Mouse (Mus musculus) CD4-positive naive resting alpha-beta T cell, adult 76 days (primary cell): Measurements from ENCODE around the gene Zbtb45. TPM values are rescaled to one million over a fixed set of nuclear protein-coding genes. Genes with fewer than 3 reads are reported as not detected.

Source experiments
- total RNA-seq: library from RNA; stranded (reverse); gene quantifications from one replicate; pipeline ENCODE4 v1.2.4, GENCODE M21; 2023

Gene Zbtb45
- 11.5 TPM for total RNA-seq

DNA sequence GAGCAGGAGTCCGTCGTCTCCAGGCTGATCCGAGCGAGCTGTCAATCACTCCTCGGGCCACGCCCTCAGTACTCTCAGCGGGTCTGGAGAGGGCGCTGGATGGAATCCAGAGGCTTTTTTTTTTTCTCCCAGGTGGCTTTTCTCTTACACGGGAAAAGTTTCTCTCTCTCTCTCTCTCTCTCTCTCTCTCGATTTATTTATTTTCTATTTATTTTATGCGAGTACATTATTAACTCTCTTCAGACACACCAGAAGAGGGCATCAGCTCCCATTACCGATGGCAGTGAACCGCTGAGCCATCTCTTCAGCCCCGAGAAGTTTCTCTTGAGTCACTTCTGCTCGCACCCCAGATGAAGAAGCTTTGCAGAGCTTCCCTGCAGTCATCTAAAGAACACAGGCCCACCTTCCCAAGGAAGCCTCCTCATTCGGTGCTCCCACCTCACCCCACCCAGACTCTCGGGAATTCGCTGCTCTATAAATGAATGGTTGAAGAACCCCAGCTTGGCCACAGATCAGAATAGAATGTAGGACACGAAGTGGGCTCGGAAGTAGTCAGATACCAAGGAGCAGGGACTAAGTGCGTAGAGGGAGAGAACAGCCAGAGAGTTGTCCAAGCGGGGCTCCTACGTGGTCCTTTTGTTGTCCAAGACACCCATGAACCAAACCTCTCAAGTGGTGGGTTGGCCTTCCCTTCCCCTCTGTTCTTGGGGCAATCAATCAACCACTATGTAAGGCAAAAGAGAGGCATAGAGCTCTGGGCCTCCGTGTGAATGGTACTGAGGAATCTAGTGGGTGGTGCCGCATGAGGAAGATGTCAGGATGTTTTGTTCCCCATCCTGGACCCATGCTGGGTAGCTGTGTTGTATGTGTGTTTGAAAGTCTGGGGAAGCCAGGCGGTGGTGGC, at the start of gene Zbtb45:
Zbtb45 (minus strand) TSS at position 30 of the 904 bp plus-strand sequence.

DNA sequence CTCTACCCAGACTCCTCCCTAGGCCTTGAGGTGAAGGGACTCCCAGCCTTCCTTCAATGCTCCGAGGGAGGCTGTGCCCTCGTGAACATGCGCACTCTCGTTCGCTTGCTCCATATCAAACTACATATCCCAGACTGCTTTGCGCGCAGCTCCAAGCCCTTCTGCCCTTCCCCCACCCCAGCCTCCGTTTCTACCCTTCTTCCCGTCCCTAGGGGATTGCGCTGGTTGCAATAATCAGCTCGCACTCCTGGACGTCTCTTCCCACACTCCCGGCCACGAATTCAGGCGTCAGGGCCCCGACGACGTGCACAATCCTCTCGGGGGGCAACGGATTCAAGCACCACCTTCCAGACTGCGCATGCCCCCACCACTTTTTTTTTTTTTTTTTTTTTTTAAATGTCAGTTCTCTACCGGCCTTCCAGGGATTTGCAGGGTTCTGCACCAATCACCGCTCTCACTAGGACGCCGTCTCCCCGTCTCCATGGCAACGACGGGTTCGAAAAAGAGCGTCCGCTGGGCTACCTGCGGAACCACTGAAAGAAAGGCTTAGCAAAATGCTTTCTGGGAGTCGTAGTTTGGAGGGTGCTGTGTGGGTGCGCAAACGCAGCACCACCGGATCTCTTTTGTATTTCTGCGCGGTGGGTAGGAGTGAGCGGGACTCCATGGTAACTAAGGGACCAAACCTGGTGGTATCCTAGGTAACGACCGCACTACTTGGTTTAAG, 44.6 kb upstream of the Zbtb45 start, which contains the start of gene Mzf1:
Mzf1 (minus strand) TSS at position 478 of the 724 bp plus-strand sequence.

DNA sequence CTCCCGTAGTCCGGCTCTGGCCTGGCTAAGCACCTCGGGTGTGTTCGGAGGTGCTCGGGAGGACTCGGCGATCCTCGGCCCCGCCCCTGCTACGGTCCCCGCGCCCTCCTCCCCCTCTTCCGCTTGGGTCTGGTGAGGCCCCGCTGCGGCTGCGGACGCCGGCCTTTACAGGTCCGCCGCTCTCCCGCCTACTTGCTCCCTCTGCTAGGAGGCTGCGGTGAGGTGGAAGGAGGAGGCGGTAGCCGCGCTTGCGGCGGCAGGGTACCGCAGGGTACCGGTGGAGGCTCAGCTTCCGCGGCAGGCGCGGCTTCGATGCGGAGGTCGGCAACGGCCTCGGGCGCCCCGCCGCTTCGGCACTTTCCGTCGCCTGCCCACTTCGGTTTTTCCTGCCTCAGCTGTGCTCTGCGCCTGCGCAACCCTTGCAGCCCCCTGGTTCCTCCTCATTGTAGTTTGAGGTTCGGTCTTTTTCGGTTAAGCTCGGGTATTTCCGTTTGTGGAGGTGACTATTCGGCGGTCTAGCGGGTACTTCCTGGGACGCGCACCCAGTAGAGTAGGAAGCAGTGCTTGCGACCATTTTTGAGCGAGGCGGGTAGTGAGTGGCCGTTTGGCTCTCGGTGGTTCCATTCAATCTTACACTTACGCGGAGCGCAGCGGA, 28.2 kb upstream of the Zbtb45 start, which contains the start of gene Ube2m:
Ube2m (minus strand) TSS at position 375 of the 655 bp plus-strand sequence.

DNA sequence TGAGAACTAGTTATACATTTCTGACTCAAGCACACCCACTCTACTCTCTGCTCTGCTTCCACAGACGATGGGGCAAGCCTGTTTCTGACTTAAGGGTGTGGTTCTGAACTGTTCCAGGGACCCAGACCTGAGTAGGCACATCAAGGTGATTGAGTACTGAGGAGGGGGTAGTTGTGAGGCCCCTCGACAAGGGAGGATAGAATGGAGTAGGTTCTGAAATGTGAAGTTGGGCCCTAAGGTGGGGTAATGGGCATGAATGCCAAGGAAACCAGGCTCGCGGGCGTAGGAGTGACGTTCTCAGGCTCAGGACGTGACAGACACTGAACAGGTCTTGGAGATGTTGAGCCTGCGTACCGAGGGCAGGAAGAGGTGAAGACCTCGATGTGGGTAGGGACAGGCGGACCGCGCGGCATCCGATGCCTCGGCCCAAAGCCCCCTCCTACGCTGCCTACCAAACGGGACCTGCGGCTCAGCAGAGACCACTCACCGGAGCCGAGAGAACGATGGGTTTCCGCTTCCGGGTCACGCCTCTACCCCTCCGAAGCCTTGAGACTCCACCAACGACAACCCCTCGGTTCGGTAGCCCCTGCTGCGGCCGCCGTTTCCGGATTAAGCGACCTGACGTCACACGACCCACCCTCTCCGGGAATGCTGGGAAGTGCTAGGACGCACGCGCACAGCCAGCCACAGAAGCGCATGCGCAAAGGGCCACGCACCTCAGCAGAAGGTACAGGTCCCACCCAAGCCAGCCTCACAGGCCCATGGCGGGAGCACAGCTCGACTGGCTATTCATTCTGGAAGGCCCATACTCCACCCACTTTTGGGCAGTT, 24.5 kb upstream of the Zbtb45 start, which contains the start of gene Chmp2a:
Chmp2a (minus strand) TSS at position 660 of the 830 bp plus-strand sequence.

DNA sequence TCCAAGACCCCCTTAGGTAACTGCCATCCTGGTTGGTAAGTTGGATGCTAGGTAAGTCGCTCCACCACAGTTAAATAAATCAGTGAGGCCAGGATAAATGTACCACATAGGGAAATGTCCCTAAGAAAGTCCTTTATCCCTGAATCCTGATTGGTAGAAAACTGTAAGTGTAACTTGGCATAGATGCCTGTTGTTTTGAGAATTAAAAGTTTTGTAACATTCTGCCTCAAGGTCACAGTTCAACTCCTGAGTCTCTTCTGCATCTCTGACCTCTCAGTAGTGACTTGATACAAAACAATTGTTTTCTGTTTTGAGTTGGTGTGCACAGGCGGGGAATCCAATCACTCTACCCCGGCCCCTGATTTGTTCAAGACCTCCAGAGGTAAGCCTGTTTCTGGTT, 11.0 kb downstream of the Zbtb45 start, which contains the start of gene Trim28:
Trim28 (plus strand) TSS at position 264 of the 400 bp plus-strand sequence.

GRCm38 (mm10) chr7:12998053-12998452, 11.8 kb downstream of the Zbtb45 start, which contains the start of gene Slc27a5:
Slc27a5 (minus strand) TSS chr7:12998192.

GRCm38 (mm10) chr7:12977682-12978389, 32.0 kb downstream of the Zbtb45 start, which contains the start of gene Zfp446:
Zfp446 (plus strand) TSS chr7:12977848.

GRCm38 (mm10) chr7:12965678-12966091, 44.1 kb downstream of the Zbtb45 start, which contains the start of gene Zfp324:
Zfp324 (plus strand) TSS chr7:12965838.

Other genes with a start within 250 kb of the Zbtb45 start
- 16.5 TPM for gene Zscan18, start 206.4 kb downstream of the Zbtb45 start, total RNA-seq
- 9.0 TPM for gene Zfp329, start 191.2 kb downstream of the Zbtb45 start, total RNA-seq
- 112 TPM for gene Zfp110, start 175.3 kb downstream of the Zbtb45 start, total RNA-seq
- gene Zfp128, start 128.9 kb downstream of the Zbtb45 start, total RNA-seq: 0.82 TPM
- 8.8 TPM for gene Zscan22, start 112.2 kb downstream of the Zbtb45 start, total RNA-seq
- 2,676 TPM for gene Rps5, start 87.7 kb downstream of the Zbtb45 start, total RNA-seq
- 1.3 TPM for gene Rnf225, start 82.6 kb downstream of the Zbtb45 start, total RNA-seq
- gene Zfp324, start 44.2 kb downstream of the Zbtb45 start, total RNA-seq: 1.5 TPM
- 7.4 TPM for gene Zfp446, start 32.2 kb downstream of the Zbtb45 start, total RNA-seq
- 0.35 TPM for gene Slc27a5, start 11.8 kb downstream of the Zbtb45 start, total RNA-seq
- gene Trim28, start 10.9 kb downstream of the Zbtb45 start, total RNA-seq: 362 TPM
- 90.7 TPM for gene Chmp2a, start 24.8 kb upstream of the Zbtb45 start, total RNA-seq
- gene Ube2m, start 28.2 kb upstream of the Zbtb45 start, total RNA-seq: 77.5 TPM
- gene Mzf1, start 44.7 kb upstream of the Zbtb45 start, total RNA-seq: 0.64 TPM
- not detected for gene Vmn1r85, start 85.1 kb upstream of the Zbtb45 start, total RNA-seq
- not detected for gene Vmn1r86, start 109.9 kb upstream of the Zbtb45 start, total RNA-seq
- gene Vmn1r87, start 130.1 kb upstream of the Zbtb45 start, total RNA-seq: not detected
- gene Vmn1r88, start 149.5 kb upstream of the Zbtb45 start, total RNA-seq: 0.09 TPM
- gene Vmn1r89, start 203.0 kb upstream of the Zbtb45 start, total RNA-seq: not detected